Mouse (Mus musculus) heart, embryonic 12.5 days (tissue): ENCODE data around the gene Itm2b. TPM values are rescaled to one million over a fixed set of nuclear protein-coding genes. Genes with fewer than 3 reads are reported as not detected.

ENCODE experiments used
- ATAC-seq: fragments of 200-750 bp; cut with Nextera tagmentation; 2 replicates; pipeline ENCODE4 v1.8.0; 2017; ENCODE audit warnings: moderate TSS enrichment, moderate library complexity; ENCODE audit not compliant: insufficient number of reproducible peaks, low FRiP score
- H3K27ac ChIP-seq: fragments of 300-500 bp; sonication (generic); 2 replicates; pipeline ENCODE4 v1.5.1; 2016; ENCODE audit warnings: mild to moderate bottlenecking, moderate library complexity; ENCODE audit not compliant: poor library complexity, severe bottlenecking
- H3K27me3 ChIP-seq: fragments of 300-500 bp; sonication (generic); replicated peaks from 2 replicates; pipeline ENCODE4 v1.6.1; 2016; ENCODE audit warnings: mild to moderate bottlenecking, moderate library complexity
- H3K36me3 ChIP-seq: fragments of 300-500 bp; sonication (generic); 2 replicates; pipeline ENCODE4 v1.6.1; 2016; ENCODE audit warnings: mild to moderate bottlenecking, moderate library complexity
- H3K4me1 ChIP-seq: fragments of 300-500 bp; sonication (generic); replicated peaks from 2 replicates; pipeline ENCODE4 v1.6.1; 2016; ENCODE audit warnings: mild to moderate bottlenecking
- H3K4me2 ChIP-seq: fragments of 300-500 bp; sonication (generic); 2 replicates; pipeline ENCODE4 v1.6.1; 2016; ENCODE audit warnings: mild to moderate bottlenecking, moderate library complexity
- H3K4me3 ChIP-seq: fragments of 300-500 bp; sonication (generic); 2 replicates; pipeline ENCODE4 v1.5.1; 2016; ENCODE audit warnings: mild to moderate bottlenecking
- H3K9ac ChIP-seq: fragments of 300-500 bp; sonication (generic); 2 replicates; pipeline ENCODE4 v1.6.1; 2016; ENCODE audit warnings: mild to moderate bottlenecking, moderate library complexity
- H3K9me3 ChIP-seq: fragments of 300-500 bp; sonication (generic); replicated peaks from 2 replicates; pipeline ENCODE4 v1.6.1; 2016; ENCODE audit warnings: mild to moderate bottlenecking, moderate library complexity
- WGBS: fragments of 180-500 bp; shearing (Covaris S2); methylation state at CpG from one replicate; pipeline ENCODE4 v1.1.7; 2016; 5-methylcytosine and 5-hydroxymethylcytosine counted together
- polyA plus RNA-seq: library from polyadenylated mRNA; unstranded; fragments of >200 nt; fragmentation: Nextera tagmentation; extraction: Ambion mirVana; gene quantifications from 2 replicates; pipeline ENCODE4 v1.2.1, GENCODE M21; 2016

The Itm2b gene
- polyA plus RNA-seq, 1 experiment from 2014 or later, result 642 TPM

GRCm38 (mm10) chr14:73381559-73381958 lies 3.5 kb downstream of the Itm2b start:
- Histone ChIP-seq H3K9ac (no peak overlapping the region), H3K27ac (peak overlapping the region; percentile 3), H3K4me3 (no peak overlapping the region), H3K4me2 (peak overlapping the region; percentile 16; the same call in 1 of the 2 replicates), H3K27me3 (no peaks in the 10 kb centered on the region), H3K9me3 (no peaks in the 10 kb centered on the region), H3K4me1 (peaks cover 46% of the 10 kb centered on the region), H3K36me3 (peaks cover 16% of the 10 kb centered on the region)
- no peak for ATAC-seq
- 53% methylated on average over 4 of the region's 4 CpGs for WGBS

- no peaks in the 10 kb centered on the region for H3K27me3 ChIP-seq
- WGBS, result 84% methylated on average over 6 of the region's 6 CpGs
- no peak overlapping the region for H3K4me3 ChIP-seq
- H3K36me3 ChIP-seq, result peaks cover 19% of the 10 kb centered on the region
- ATAC-seq, result no peak
- no peak overlapping the region for H3K4me2 ChIP-seq
- no peak overlapping the region for H3K9ac ChIP-seq
- H3K9me3 ChIP-seq, result no peaks in the 10 kb centered on the region
- no peak overlapping the region for H3K27ac ChIP-seq
- H3K4me1 ChIP-seq, result peaks cover 55% of the 10 kb centered on the region
Observed at GRCm38 (mm10) chr14:73377804-73378203, 7.3 kb downstream of the Itm2b start.

DNA sequence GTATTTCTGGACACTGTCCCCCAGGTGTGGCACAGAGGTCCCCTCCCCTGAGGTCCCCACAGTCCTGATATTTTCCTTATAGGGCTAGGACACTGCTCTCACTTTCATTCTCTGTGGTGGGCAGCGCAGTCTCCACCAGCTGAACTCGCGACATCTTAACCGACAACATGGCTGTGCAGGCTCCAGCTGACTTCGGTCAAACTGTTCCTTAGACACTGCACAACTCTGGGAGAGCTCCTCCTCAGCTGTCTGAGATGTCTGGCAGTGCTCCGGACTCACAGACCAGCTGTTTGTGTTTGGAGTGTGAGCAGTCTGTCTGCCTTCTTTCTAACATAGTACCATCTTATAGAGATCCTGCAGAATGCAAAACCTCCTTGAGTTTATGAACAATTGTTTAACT lies 8.2 kb downstream of the Itm2b start:
- ATAC-seq, result no peak
- Histone ChIP-seq H3K36me3 (peaks cover 19% of the 10 kb centered on the region), H3K9me3 (no peaks in the 10 kb centered on the region), H3K9ac (no peak overlapping the region), H3K27ac (no peak overlapping the region), H3K4me1 (peaks cover 54% of the 10 kb centered on the region), H3K4me2 (no peak overlapping the region), H3K4me3 (no peak overlapping the region), H3K27me3 (no peaks in the 10 kb centered on the region)
- WGBS, result 77% methylated on average over 6 of the region's 6 CpGs

DNA sequence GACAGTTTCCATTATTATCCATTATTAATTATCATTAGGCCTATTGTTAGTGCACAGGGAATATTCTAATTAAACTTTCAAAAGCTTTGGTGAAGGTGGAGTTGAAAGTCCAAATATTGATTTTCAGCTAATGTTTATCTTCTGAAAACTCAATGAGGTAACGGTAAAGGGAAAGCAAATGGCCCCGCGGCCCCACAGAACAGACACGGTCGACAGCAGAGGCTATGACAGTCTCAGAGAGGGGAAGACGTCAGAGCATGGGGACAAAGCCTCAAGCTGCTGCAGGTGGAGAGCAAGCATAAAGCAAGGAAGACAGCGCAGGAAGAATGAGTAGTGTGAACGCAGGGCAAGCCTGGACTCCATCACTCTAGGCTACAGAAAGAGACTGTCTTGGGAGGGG lies 9.2 kb downstream of the Itm2b start:
- no peak overlapping the region for H3K4me3 ChIP-seq
- ATAC-seq, result no peak
- 77% methylated on average over 8 of the region's 8 CpGs for WGBS
- H3K36me3 ChIP-seq, result peaks cover 26% of the 10 kb centered on the region
- no peak overlapping the region for H3K9ac ChIP-seq
- H3K9me3 ChIP-seq, result no peaks in the 10 kb centered on the region
- no peak overlapping the region for H3K4me2 ChIP-seq
- no peak overlapping the region for H3K27ac ChIP-seq
- H3K27me3 ChIP-seq, result no peaks in the 10 kb centered on the region
- peaks cover 52% of the 10 kb centered on the region for H3K4me1 ChIP-seq

DNA sequence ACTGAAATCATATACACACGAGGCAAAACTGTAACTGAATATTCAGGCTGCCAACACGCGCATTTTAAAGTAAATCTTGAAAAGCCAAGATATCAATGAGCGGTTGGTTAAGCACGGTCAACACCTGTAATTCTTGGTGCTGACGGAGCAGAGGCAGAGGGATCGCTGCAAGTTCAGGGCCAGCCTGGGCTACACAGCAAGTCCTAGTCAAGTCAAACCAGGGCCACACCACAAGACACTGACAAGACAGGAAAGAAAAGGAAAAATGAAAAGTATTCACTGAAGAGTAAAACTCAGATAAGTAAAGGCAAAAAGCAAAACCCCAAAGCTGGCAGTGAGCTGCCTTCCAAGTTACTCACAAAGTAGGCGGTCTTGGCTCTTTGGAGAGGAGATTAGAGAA lies 9.6 kb downstream of the Itm2b start:
- H3K4me1 ChIP-seq, result peaks cover 53% of the 10 kb centered on the region
- no peak overlapping the region for H3K27ac ChIP-seq
- H3K9ac ChIP-seq, result no peak overlapping the region
- no peaks in the 10 kb centered on the region for H3K9me3 ChIP-seq
- H3K4me3 ChIP-seq, result no peak overlapping the region
- 88% methylated on average over 8 of the region's 8 CpGs for WGBS
- no peak overlapping the region for H3K4me2 ChIP-seq
- peaks cover 29% of the 10 kb centered on the region for H3K36me3 ChIP-seq
- no peaks in the 10 kb centered on the region for H3K27me3 ChIP-seq
- ATAC-seq, result no peak

GRCm38 (mm10) chr14:73374315-73374890 lies 10.7 kb downstream of the Itm2b start:
- Histone ChIP-seq H3K27ac (no peak overlapping the region), H3K27me3 (no peaks in the 10 kb centered on the region), H3K4me2 (no peak overlapping the region), H3K4me1 (peaks cover 56% of the 10 kb centered on the region), H3K4me3 (no peak overlapping the region), H3K36me3 (peaks cover 35% of the 10 kb centered on the region), H3K9me3 (no peaks in the 10 kb centered on the region), H3K9ac (no peak overlapping the region)
- ATAC-seq, result no peak
- WGBS, result 67% methylated on average over 11 of the region's 11 CpGs

GRCm38 (mm10) chr14:73373606-73374005 lies 11.5 kb downstream of the Itm2b start:
- H3K9me3 ChIP-seq, result no peaks in the 10 kb centered on the region
- H3K9ac ChIP-seq, result no peak overlapping the region
- WGBS, result 66% methylated on average over 8 of the region's 8 CpGs
- H3K27ac ChIP-seq, result no peak overlapping the region
- no peaks in the 10 kb centered on the region for H3K27me3 ChIP-seq
- H3K4me3 ChIP-seq, result no peak overlapping the region
- ATAC-seq, result no peak
- peaks cover 56% of the 10 kb centered on the region for H3K4me1 ChIP-seq
- H3K36me3 ChIP-seq, result peaks cover 38% of the 10 kb centered on the region
- no peak overlapping the region for H3K4me2 ChIP-seq

DNA sequence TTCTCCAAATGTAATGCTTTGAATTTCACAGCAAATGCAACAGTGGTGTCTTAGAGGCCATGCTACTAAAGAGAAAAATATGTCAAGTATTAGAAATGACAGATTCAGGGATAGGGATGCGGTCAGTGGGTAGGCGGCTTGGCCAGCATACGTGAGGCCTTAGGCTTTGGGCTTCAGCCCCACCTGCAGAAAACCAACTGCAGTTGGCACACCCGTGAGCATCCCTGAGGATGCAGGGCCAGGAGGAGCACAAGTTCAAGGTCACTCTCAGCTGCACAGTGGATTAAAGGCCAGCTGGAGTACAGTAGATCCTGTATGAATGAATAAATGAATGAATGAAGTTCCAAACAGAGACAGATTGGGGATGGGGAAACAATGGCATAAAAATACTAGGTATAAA lies 12.1 kb downstream of the Itm2b start:
- Histone ChIP-seq H3K9me3 (no peaks in the 10 kb centered on the region), H3K36me3 (peaks cover 39% of the 10 kb centered on the region), H3K4me1 (peaks cover 55% of the 10 kb centered on the region), H3K4me2 (no peak overlapping the region), H3K4me3 (no peak overlapping the region), H3K27me3 (no peaks in the 10 kb centered on the region), H3K9ac (no peak overlapping the region), H3K27ac (no peak overlapping the region)
- 90% methylated on average over 4 of the region's 4 CpGs for WGBS
- ATAC-seq, result no peak

DNA sequence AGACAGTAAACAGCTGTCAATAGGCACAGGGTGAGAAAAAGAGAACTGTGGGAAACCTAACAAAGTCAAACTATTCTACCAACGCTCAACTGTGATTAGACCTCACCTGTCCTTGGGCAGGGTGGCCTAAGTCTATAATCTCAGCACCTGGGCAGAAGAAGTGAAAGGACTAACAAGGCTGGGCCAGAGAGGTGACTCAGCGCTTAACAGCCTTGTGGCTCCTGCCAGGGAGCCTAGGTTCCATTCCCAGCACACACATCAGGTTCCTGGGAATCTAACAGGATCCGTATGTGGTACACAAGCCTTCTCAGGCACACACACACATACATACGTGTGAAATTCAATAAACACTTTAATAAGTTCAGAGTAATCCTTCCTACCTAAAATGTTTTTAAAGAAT lies 13.5 kb downstream of the Itm2b start:
- peaks cover 50% of the 10 kb centered on the region for H3K36me3 ChIP-seq

GRCm38 (mm10) chr14:73370695-73371372 lies 14.3 kb downstream of the Itm2b start:
- no peaks in the 10 kb centered on the region for H3K27me3 ChIP-seq
- ATAC-seq, result no peak
- WGBS, result 77% methylated on average over 23 of the region's 23 CpGs
- H3K4me1 ChIP-seq, result peaks cover 46% of the 10 kb centered on the region
- H3K4me3 ChIP-seq, result no peak overlapping the region
- no peak overlapping the region for H3K9ac ChIP-seq
- no peak overlapping the region for H3K4me2 ChIP-seq
- H3K36me3 ChIP-seq, result peaks cover 57% of the 10 kb centered on the region
- H3K27ac ChIP-seq, result no peak overlapping the region
- no peaks in the 10 kb centered on the region for H3K9me3 ChIP-seq

More for the DNA sequence above, 13.5 kb downstream of the Itm2b start:
- ATAC-seq, result no peak
- Histone ChIP-seq H3K4me1 (peaks cover 46% of the 10 kb centered on the region), H3K4me2 (no peak overlapping the region), H3K9me3 (no peaks in the 10 kb centered on the region), H3K9ac (no peak overlapping the region), H3K27me3 (no peaks in the 10 kb centered on the region), H3K4me3 (no peak overlapping the region), H3K27ac (no peak overlapping the region)
- 88% methylated on average over 4 of the region's 4 CpGs for WGBS

- Histone ChIP-seq H3K9ac (no peak overlapping the region), H3K27me3 (no peaks in the 10 kb centered on the region), H3K4me1 (peaks cover 42% of the 10 kb centered on the region), H3K36me3 (peaks cover 64% of the 10 kb centered on the region), H3K4me3 (no peak overlapping the region), H3K9me3 (no peaks in the 10 kb centered on the region), H3K27ac (no peak overlapping the region), H3K4me2 (no peak overlapping the region)
- ATAC-seq, result no peak
- WGBS, result 58% methylated on average over 11 of the region's 11 CpGs
Observed at GRCm38 (mm10) chr14:73370078-73370670, 14.9 kb downstream of the Itm2b start.
